ENCODE assay signal across 20 mouse cellular contexts in the genomic region with DNA sequence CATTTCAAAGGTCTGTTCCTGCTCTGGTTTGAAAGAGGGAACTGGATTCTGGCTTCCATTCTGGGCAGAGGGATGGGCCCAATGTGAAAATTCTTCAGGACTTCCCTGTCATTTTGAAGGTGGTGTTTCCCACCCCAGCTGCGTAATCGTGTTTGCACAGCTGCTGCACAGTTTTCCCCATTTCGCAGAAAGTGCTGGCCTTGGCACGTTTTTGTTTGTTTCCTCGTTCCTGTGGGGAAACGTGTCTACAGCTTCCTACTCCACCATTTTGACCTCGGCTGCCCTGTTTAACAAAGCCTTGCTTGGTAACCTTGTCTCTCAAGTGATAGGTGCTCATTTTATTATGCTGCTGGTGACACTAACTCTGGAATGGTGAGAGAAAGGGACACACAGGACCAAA. TPM values are rescaled to one million over a fixed set of nuclear protein-coding genes. Genes with fewer than 3 reads are reported as not detected.
DNase-seq lines count a peak whose midpoint lies in the region; ATAC-seq and TF ChIP-seq lines count a peak whose summit lies in the region.
"Had no signal": no experiment of that assay in that cellular context is flagged by ENCODE, and none has a peak within 500 bp of the region (broad histone marks: within the 10 kb centered on the region; RNA-seq: fewer than 3 reads in every experiment).

No protein-coding gene starts in this region.

- H3K27ac ChIP-seq in heart, embryonic 10.5 days: no peak overlapping the region
- peak overlapping the region; percentile 64 for H3K27ac ChIP-seq in liver, postnatal 0 days (ENCODE audit: low read depth)
- no peak overlapping the region for H3K27ac ChIP-seq in forebrain, embryonic 16.5 days (ENCODE audit: low read length)
- H3K27ac ChIP-seq: hindbrain, embryonic 13.5 days; lung, embryonic 15.5 days; midbrain, embryonic 12.5 days had no signal

- H3K9ac ChIP-seq in liver, postnatal 0 days (replicated peaks): no peak overlapping the region
- H3K9ac ChIP-seq in forebrain, embryonic 16.5 days (replicated peaks; ENCODE audit: low read depth, low read length): no peak overlapping the region
- H3K9ac ChIP-seq: hindbrain, embryonic 13.5 days; lung, embryonic 15.5 days; midbrain, embryonic 12.5 days had no signal

- ATAC-seq in liver, postnatal 0 days: peak; percentile 26
- ATAC-seq in forebrain, embryonic 16.5 days: no peak

- no peaks in the 10 kb centered on the region for H3K9me3 ChIP-seq in heart, embryonic 10.5 days
- no peaks in the 10 kb centered on the region for H3K9me3 ChIP-seq in liver, postnatal 0 days (ENCODE audit: low read length)
- no peaks in the 10 kb centered on the region for H3K9me3 ChIP-seq in forebrain, embryonic 16.5 days (ENCODE audit: control insufficient read depth, low read length)
- H3K9me3 ChIP-seq: hindbrain, embryonic 13.5 days; lung, embryonic 15.5 days; midbrain, embryonic 12.5 days had no signal

- WGBS in heart, embryonic 10.5 days: 60% methylated on average over 7 of the region's 7 CpGs
- 32% methylated on average over 7 of the region's 7 CpGs for WGBS in liver, postnatal 0 days (ENCODE audit: insufficient replicate concordance)
- 75% methylated on average over 7 of the region's 7 CpGs for WGBS in forebrain, embryonic 16.5 days

- H3K27me3 ChIP-seq in heart, embryonic 10.5 days (ENCODE audit: insufficient read depth, poor library complexity, severe bottlenecking): no peaks in the 10 kb centered on the region
- no peaks in the 10 kb centered on the region for H3K27me3 ChIP-seq in liver, postnatal 0 days (ENCODE audit: insufficient read depth, low read length)
- no peaks in the 10 kb centered on the region for H3K27me3 ChIP-seq in forebrain, embryonic 16.5 days (replicated peaks; ENCODE audit: control insufficient read depth, insufficient read depth, low read length)
- H3K27me3 ChIP-seq: hindbrain, embryonic 13.5 days; lung, embryonic 15.5 days; midbrain, embryonic 12.5 days had no signal

- peak; percentile 66 for DNase-seq in heart, embryonic 10.5 days (ENCODE audit: low spot score)
- no peak for DNase-seq in heart, adult 8-10 months (ENCODE audit: low spot score)
- peak; percentile 40 for DNase-seq in urinary bladder, postnatal 14 days (ENCODE audit: low spot score)
- DNase-seq in urinary bladder, adult 18-20 months (ENCODE audit: low spot score in 2 of 2): no peak
- no peak for DNase-seq in liver, postnatal 0 days
- DNase-seq in right cerebral cortex, postnatal 4 days: no peak
- DNase-seq: cerebellum, adult 2 months; kidney, adult 18-20 months; kidney, postnatal 25 days; layer of hippocampus, adult 9-11 months; retina, postnatal 1 day; thymus, postnatal 4 days had no signal

- no peak overlapping the region for H3K4me3 ChIP-seq in heart, embryonic 10.5 days
- H3K4me3 ChIP-seq in liver, postnatal 0 days (ENCODE audit: low read depth, low read length): no peak overlapping the region
- H3K4me3 ChIP-seq in forebrain, embryonic 16.5 days (replicated peaks; ENCODE audit: low read length): no peak overlapping the region
- H3K4me3 ChIP-seq: hindbrain, embryonic 13.5 days; lung, embryonic 15.5 days; midbrain, embryonic 12.5 days; myocyte had no signal

- H3K4me2 ChIP-seq in liver, postnatal 0 days (ENCODE audit: low read depth, low read length): peak overlapping the region; percentile 40
- H3K4me2 ChIP-seq in forebrain, embryonic 16.5 days (ENCODE audit: low read length): no peak overlapping the region
- H3K4me2 ChIP-seq: hindbrain, embryonic 13.5 days; lung, embryonic 15.5 days; midbrain, embryonic 12.5 days had no signal

- 0 out of 2 replicates have a peak, but pooled peaks cover 4% of the 10 kb centered on the region for H3K4me1 ChIP-seq in heart, embryonic 10.5 days
- H3K4me1 ChIP-seq in liver, postnatal 0 days (ENCODE audit: insufficient read depth): peaks cover 33% of the 10 kb centered on the region
- H3K4me1 ChIP-seq in forebrain, embryonic 16.5 days (replicated peaks; ENCODE audit: control insufficient read depth, insufficient read depth, low read length): no peaks in the 10 kb centered on the region
- H3K4me1 ChIP-seq: hindbrain, embryonic 13.5 days; lung, embryonic 15.5 days; midbrain, embryonic 12.5 days had no signal

- TF ChIP-seq CTCF in liver, postnatal 0 days (IDR thresholded peaks at IDR 0.05; ENCODE audit: low read depth): no peak

- no peaks in the 10 kb centered on the region for H3K36me3 ChIP-seq in heart, embryonic 10.5 days
- no peaks in the 10 kb centered on the region for H3K36me3 ChIP-seq in liver, postnatal 0 days (replicated peaks; ENCODE audit: insufficient read depth, low read length)
- no peaks in the 10 kb centered on the region for H3K36me3 ChIP-seq in forebrain, embryonic 16.5 days (ENCODE audit: control insufficient read depth, insufficient read depth)
- H3K36me3 ChIP-seq: hindbrain, embryonic 13.5 days; lung, embryonic 15.5 days; midbrain, embryonic 12.5 days had no signal

- no peak for TF ChIP-seq EP300 in liver, postnatal 0 days (IDR thresholded peaks at IDR 0.05; ENCODE audit: low read depth)

RNA-seq across cellular contexts. Expression of a gene that starts 15.0 kb away (rescaled TPM):
- 1.4 and 4.2 TPM in 2 replicates for polyA plus RNA-seq in heart, embryonic 10.5 days (2016; fragmentation: Nextera tagmentation; extraction: Ambion mirVana)
- under 1 TPM; 0.37 to 0.47 (median 0.42) TPM for total RNA-seq in heart, adult 8-10 months (2022)
- polyA plus RNA-seq in liver, postnatal 0 days (2015; fragmentation: Nextera tagmentation; extraction: Ambion mirVana): 0.11 and 0.17 TPM in 2 replicates
- 43.5 and 64.5 TPM in 2 replicates for polyA plus RNA-seq in forebrain, embryonic 16.5 days (2015; fragmentation: Nextera tagmentation; extraction: Ambion mirVana)
- total RNA-seq: common myeloid progenitor, adult 5-6 weeks; granulocyte monocyte progenitor cell, adult 5-6 weeks; neutrophil, adult 5-6 weeks had no signal
- polyA plus RNA-seq: myocyte had no signal

RNA-seq across cellular contexts. Expression of a gene that starts 39.8 kb away (rescaled TPM):
- 19.0 and 22.0 TPM in 2 replicates for polyA plus RNA-seq in heart, embryonic 10.5 days (2016; fragmentation: Nextera tagmentation; extraction: Ambion mirVana)
- total RNA-seq in heart, adult 8-10 months (2022): 10 to 100 TPM; 11.4 to 18.7 (median 14.9) TPM
- 7.3 and 8.2 TPM in 2 replicates for polyA plus RNA-seq in liver, postnatal 0 days (2015; fragmentation: Nextera tagmentation; extraction: Ambion mirVana)
- polyA plus RNA-seq in forebrain, embryonic 16.5 days (2015; fragmentation: Nextera tagmentation; extraction: Ambion mirVana): 30.8 and 32.3 TPM in 2 replicates

Comparison
In these comparisons a context has a peak if more than half of its experiments do, and no peak if none do; other contexts are left out.
1. DNase-seq: peak in heart, embryonic 10.5 days (single experiment) and urinary bladder, postnatal 14 days (single experiment); none in heart, adult 8-10 months (single experiment), urinary bladder, adult 18-20 months (0 of 2), liver, postnatal 0 days (single experiment) and right cerebral cortex, postnatal 4 days (single experiment).